Mouse (Mus musculus): ENCODE results near the gene Fam69b. TPM values are rescaled to one million over a fixed set of nuclear protein-coding genes. Genes with fewer than 3 reads are reported as not detected.

The Fam69b gene
- 2.1 to 4.9 TPM in 2 of 3 replicates, not detected in the other for total RNA-seq (2017)

GRCm38 (mm10) chr2:26627921-26628739, at the start of gene Fam69b:
Gene Fam69b (plus strand): TSS chr2:26628457.
- ATAC-seq (replicated peaks; ENCODE audit: insufficient number of reproducible peaks, low FRiP score, low TSS enrichment, poor library complexity, severe bottlenecking), result no peak

- no peak for ATAC-seq (replicated peaks; ENCODE audit: insufficient number of reproducible peaks, low FRiP score, low TSS enrichment, poor library complexity, severe bottlenecking)
Observed at GRCm38 (mm10) chr2:26579714-26580113, 48.5 kb upstream of the Fam69b start, which contains the start of gene Egfl7. Gene Egfl7 (plus strand): TSS chr2:26580014.

GRCm38 (mm10) chr2:26580751-26581150, 47.5 kb upstream of the Fam69b start:
- ATAC-seq (replicated peaks; ENCODE audit: insufficient number of reproducible peaks, low FRiP score, low TSS enrichment, poor library complexity, severe bottlenecking), result no peak

GRCm38 (mm10) chr2:26582203-26582602, 46.1 kb upstream of the Fam69b start:
- no peak for ATAC-seq (replicated peaks; ENCODE audit: insufficient number of reproducible peaks, low FRiP score, low TSS enrichment, poor library complexity, severe bottlenecking)

- no peak for ATAC-seq (replicated peaks; ENCODE audit: insufficient number of reproducible peaks, low FRiP score, low TSS enrichment, poor library complexity, severe bottlenecking)
Observed at GRCm38 (mm10) chr2:26582741-26583140, 45.5 kb upstream of the Fam69b start.

GRCm38 (mm10) chr2:26583640-26584039, 44.6 kb upstream of the Fam69b start:
- ATAC-seq (replicated peaks; ENCODE audit: insufficient number of reproducible peaks, low FRiP score, low TSS enrichment, poor library complexity, severe bottlenecking), result no peak

GRCm38 (mm10) chr2:26585713-26586112, 42.5 kb upstream of the Fam69b start:
- ATAC-seq (replicated peaks; ENCODE audit: insufficient number of reproducible peaks, low FRiP score, low TSS enrichment, poor library complexity, severe bottlenecking), result no peak

GRCm38 (mm10) chr2:26586294-26587043, 41.8 kb upstream of the Fam69b start, which contains the start of gene Gm20532:
Gene Gm20532 (plus strand): TSS chr2:26586639.
- ATAC-seq (replicated peaks; ENCODE audit: insufficient number of reproducible peaks, low FRiP score, low TSS enrichment, poor library complexity, severe bottlenecking), result no peak

GRCm38 (mm10) chr2:26587044-26587405, 41.2 kb upstream of the Fam69b start:
- ATAC-seq (replicated peaks; ENCODE audit: insufficient number of reproducible peaks, low FRiP score, low TSS enrichment, poor library complexity, severe bottlenecking), result 0 out of 2 replicates have a peak, but pooled peaks have one; percentile 4

GRCm38 (mm10) chr2:26588573-26588972, 39.7 kb upstream of the Fam69b start:
- ATAC-seq (replicated peaks; ENCODE audit: insufficient number of reproducible peaks, low FRiP score, low TSS enrichment, poor library complexity, severe bottlenecking), result no peak

GRCm38 (mm10) chr2:26589284-26589683, 39.0 kb upstream of the Fam69b start:
- ATAC-seq (replicated peaks; ENCODE audit: insufficient number of reproducible peaks, low FRiP score, low TSS enrichment, poor library complexity, severe bottlenecking), result no peak

GRCm38 (mm10) chr2:26590282-26590681, 38.0 kb upstream of the Fam69b start:
- no peak for ATAC-seq (replicated peaks; ENCODE audit: insufficient number of reproducible peaks, low FRiP score, low TSS enrichment, poor library complexity, severe bottlenecking)

- no peak for ATAC-seq (replicated peaks; ENCODE audit: insufficient number of reproducible peaks, low FRiP score, low TSS enrichment, poor library complexity, severe bottlenecking)
Observed at GRCm38 (mm10) chr2:26590962-26591361, 37.3 kb upstream of the Fam69b start.

GRCm38 (mm10) chr2:26591416-26591815, 36.8 kb upstream of the Fam69b start:
- ATAC-seq (replicated peaks; ENCODE audit: insufficient number of reproducible peaks, low FRiP score, low TSS enrichment, poor library complexity, severe bottlenecking), result no peak

- no peak for ATAC-seq (replicated peaks; ENCODE audit: insufficient number of reproducible peaks, low FRiP score, low TSS enrichment, poor library complexity, severe bottlenecking)
Observed at GRCm38 (mm10) chr2:26593211-26594021, 34.8 kb upstream of the Fam69b start.

- 0 out of 2 replicates have a peak, but pooled peaks have one; percentile 55 for ATAC-seq (replicated peaks; ENCODE audit: insufficient number of reproducible peaks, low FRiP score, low TSS enrichment, poor library complexity, severe bottlenecking)
Observed at GRCm38 (mm10) chr2:26594022-26594346, 34.3 kb upstream of the Fam69b start.

GRCm38 (mm10) chr2:26594461-26594933, 33.8 kb upstream of the Fam69b start:
- no peak for ATAC-seq (replicated peaks; ENCODE audit: insufficient number of reproducible peaks, low FRiP score, low TSS enrichment, poor library complexity, severe bottlenecking)

- ATAC-seq (replicated peaks; ENCODE audit: insufficient number of reproducible peaks, low FRiP score, low TSS enrichment, poor library complexity, severe bottlenecking), result no peak
Observed at GRCm38 (mm10) chr2:26594934-26595724, 33.1 kb upstream of the Fam69b start.

Data from monocyte, adult 5-6 weeks (primary cell).